Mouse (Mus musculus) c-Kit-positive CD71-negative TER-119-negative erythroid progenitor cells, embryonic 14.5 days (primary cell): Measurements from ENCODE around the gene Slc33a1.

Experiments used
- DNase-seq: peaks from one replicate; pipeline ENCODE4 v3.0.0-alpha.2; 2013; ENCODE audit warnings: low read depth

Slc33a1 gene

DNA sequence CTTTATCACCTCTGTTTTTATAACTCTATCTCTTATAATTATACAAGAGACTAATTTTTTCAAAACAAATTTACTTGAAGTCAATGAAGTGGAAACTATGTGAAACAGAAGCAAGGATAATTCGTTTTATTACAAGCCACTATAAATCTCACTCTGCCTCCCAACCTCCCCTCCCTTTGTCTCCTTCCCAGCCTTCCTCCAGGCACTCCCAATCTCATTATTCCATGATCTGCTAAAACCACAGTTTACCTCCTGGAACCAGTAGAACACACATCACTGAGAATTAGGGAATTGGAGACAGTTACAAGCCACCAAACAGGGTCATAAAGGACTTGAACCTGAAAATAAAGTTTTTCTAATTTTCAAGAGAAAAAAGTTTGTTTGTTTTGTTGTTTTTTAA lies 67.4 kb downstream of the Slc33a1 start:
- no peak for DNase-seq

DNA sequence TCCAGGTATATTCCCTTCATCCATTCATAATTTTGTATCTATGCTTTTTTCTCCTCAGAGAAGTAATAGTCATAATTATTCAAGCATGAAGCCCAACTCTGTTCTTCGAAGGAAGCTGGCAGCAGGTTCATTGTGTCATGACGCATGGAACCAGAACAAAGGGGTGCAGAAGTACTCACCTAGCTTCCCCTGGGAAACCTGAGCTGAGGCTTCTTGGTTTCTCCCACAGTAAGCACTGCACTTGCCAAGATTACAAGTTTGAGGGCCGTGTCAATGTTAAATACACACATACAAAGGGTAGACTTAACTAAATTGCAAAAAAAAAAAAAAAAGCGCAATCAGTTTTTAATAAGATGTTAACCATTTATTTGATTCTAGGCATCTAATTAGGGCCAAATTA lies 68.3 kb downstream of the Slc33a1 start:
- no peak for DNase-seq

DNA sequence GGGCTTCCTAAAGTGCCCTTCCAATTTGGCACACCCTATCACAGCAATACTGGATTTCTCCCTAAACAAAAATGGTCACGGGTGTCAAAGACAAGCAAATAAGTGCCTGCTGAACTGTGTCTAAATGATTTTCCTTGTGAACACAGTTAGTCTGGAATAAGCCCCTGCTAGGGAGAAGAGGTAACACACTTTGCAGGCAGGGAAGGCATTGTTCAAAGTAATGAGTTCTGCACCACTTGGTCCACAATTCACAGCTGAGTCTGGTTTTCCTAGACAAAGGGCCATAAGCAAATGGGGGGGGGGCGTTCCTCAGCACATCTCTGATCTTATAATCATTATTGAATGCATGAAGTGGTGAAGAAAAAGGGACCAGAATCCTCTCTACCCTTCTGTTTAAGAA lies 68.8 kb downstream of the Slc33a1 start:
- no peak for DNase-seq

DNA sequence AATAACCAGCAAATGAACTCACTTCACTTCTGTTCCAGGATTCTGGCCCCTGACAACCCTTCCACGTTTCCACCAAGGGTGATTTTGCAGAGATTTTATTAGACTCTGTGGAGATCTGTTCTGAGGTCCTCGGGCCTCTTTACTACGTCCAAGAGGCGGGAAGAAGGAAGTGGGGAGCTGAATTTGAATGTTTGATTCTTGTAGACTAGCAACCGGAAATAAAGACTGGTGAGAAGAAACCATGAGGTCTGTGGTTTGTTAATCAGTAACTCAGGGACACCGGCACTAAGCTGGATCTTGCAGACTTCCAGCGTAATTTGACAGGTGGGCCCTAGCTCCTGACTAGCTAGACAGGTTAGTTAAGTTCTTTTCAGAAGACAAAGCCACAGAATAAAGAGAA lies 70.9 kb downstream of the Slc33a1 start:
- DNase-seq = no peak

DNA sequence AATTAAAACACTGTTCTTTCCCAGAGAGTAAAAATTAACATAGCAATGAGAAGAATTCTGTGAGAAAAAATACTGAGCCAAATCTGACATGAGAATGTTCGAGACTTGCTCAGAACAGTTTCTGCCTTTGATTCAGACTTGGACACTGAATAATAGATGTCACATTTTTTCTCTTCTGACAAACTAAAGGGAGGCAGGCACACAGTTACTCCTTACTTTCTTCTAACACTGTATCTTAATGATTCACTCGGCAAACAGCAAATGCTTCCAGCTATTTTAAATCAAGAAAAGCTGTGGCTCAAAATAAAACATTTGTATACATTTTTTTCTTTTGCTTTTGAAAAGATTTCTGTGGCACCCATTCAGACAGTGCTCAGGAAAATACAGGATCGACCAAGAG lies 72.4 kb downstream of the Slc33a1 start:
- DNase-seq = no peak
